Mouse (Mus musculus) adrenal gland, postnatal 10 days (tissue): ENCODE results near the gene Elk3. TPM values are rescaled to one million over a fixed set of nuclear protein-coding genes. Genes with fewer than 3 reads are reported as not detected.

Experiments used
- DNase-seq: peaks from one replicate; pipeline ENCODE4 v3.0.0; 2021; ENCODE audit warnings: mixed read lengths
- total RNA-seq, 2 experiments: library from RNA; stranded (reverse); gene quantifications; 2 replicates each; pipeline ENCODE4 v1.2.3; 2021

Gene Elk3
- total RNA-seq, 2 experiments from 2014 or later: 58.4 to 70.4 TPM

DNA sequence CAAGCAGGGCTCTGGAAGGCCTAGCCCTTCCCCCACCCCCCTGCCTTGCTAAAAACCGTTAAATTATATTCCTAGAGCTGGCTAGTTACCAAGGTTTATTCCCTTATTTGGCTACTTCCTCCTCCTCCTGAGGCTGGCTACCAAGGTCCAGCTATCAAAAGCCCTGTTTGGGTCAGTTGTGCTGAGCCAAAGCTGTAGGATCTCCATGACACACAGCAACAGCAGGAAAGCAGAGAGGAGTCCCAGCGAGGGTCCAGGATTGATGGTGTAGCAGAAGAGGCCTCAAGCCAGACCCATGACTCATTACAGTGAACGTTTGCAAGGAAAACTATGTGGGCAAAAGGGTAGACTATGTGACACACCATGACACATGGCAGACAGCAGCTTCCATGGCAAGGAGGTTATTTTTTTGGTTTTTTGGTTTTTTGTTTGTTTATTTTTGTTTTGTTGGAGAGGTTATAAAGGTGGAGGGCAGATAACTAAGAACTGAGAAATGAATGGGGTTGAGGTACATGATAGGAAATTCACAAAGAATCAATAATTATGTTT is 21.4 kb upstream of the Elk3 start:
- DNase-seq: no peak

GRCm38 (mm10) chr10:93331543-93331942 is 20.6 kb upstream of the Elk3 start:
- peak; percentile 45 for DNase-seq

DNA sequence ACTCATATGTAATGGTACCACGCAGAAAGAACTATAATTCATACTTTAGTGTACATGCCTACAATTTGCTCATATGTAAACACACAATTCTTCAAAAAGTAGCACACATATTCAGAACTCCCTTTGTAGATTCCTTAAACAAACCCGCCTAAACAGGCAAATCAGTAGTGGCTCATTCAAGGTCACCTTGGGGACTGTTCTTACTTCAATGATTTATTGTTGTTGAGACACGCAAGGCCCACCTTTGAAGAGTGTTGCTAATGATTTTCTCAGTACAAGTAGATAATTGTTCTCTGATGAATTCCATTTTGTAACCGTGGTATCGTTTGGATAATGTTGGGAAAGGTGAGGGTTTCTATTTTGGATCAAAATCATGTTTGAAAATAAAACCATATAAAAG is 17.4 kb upstream of the Elk3 start:
- no peak for DNase-seq

- DNase-seq: no peak
Measured at GRCm38 (mm10) chr10:93327187-93327586, 16.3 kb upstream of the Elk3 start.

DNA sequence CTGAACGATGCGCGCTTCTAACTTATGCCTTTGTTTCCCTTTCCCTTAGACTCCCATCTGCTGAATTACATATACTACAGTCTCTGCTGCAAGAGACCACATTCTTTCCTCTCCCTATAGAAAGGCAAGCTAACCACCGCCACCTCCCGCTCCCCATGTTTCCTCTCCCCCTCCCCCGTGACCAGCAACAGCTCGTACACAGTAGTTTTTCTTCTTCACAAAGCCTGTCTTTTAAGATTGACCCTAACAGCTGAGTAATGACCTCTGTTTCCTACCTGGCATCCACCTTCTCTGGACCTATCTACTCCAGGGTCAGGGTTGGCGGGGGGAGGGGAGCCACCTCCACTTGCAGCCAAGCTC is 15.8 kb upstream of the Elk3 start:
- no peak for DNase-seq

- DNase-seq: peak; percentile 55
Measured at GRCm38 (mm10) chr10:93325804-93326740, 15.1 kb upstream of the Elk3 start.

GRCm38 (mm10) chr10:93325369-93325768 is 14.4 kb upstream of the Elk3 start:
- DNase-seq: no peak

DNA sequence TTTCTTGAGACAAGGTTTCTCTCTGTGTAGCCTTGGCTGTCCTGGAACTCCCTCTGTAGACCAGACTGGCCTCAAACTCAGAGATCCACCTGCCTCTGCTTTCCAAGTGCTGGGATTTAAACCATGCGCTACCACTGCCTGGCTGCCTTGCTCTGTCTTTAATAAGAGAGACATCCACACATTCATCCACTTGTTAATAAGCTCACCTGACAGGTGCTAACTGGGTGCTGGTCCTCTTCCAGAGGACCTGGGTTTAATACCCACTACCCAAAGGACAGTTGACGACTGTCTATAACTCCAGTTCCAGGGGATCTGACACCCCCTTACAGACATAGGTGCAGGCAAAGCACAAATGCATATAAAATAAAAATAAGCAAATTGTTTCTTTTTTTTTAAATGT is 13.5 kb upstream of the Elk3 start:
- DNase-seq: no peak

DNA sequence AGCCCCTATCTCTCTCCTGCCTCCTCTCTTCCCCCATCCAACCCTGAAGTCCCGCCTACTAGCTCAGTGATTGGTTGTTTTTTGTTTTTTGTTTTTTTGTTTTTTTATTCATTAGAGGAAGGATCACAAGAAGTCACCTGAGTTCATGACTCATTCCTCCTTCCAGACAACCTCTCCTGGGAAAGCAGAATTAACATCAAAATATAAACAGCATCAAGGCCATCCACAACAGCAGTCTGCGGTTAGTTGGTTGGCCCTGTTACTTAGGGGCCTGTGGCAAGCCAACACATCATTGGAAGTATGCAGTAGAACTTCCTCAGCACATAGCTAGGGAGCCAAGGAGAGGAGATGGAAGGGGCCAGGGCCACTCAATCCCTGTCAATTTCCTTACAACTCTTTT is 12.7 kb upstream of the Elk3 start:
- DNase-seq: no peak

GRCm38 (mm10) chr10:93321763-93322162 is 10.8 kb upstream of the Elk3 start:
- no peak for DNase-seq

DNA sequence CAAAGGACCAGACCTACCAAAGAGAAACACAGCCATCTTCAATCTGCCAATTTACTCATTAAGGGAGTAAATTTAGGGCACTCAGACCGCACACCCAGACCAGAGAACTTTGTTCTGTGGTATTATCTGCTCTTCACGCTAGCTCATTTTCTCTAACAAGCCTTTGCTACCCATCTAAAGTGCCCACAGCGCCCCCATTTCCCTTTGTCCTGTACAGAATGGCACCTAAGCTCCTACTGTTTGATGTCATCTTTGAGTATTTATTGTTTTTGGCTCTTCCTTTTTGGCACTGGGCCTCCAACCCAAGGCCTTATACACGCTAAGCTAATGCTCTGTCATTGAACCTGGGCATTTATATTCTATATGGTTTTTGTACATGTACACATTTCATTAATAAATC is 9.2 kb upstream of the Elk3 start:
- no peak for DNase-seq

DNA sequence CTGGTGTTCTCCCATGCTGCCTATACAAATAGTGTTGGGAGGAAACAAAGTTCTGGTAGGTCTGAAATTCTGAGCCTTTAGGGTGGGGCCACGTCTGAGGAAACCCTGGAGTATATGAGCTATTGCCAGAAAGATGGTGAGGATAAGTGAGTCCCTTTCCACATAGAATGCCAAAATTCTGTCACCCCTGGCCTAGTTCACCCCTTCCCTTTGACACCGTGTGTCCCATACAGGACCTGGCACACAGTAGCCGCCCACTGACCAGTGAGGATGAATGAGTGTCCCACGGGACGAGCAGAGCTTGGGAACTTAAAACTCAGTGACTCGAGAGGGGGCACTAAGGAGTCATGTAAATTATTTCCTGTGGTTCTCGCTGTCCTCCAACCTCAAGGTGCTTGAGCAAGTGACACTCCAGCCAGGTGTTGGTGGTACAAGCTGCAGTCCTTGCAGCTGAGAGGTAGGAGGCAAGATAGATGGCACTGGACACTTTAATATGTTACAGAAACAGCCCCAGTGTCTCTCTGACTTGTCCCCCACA is 8.7 kb upstream of the Elk3 start:
- DNase-seq: no peak

DNA sequence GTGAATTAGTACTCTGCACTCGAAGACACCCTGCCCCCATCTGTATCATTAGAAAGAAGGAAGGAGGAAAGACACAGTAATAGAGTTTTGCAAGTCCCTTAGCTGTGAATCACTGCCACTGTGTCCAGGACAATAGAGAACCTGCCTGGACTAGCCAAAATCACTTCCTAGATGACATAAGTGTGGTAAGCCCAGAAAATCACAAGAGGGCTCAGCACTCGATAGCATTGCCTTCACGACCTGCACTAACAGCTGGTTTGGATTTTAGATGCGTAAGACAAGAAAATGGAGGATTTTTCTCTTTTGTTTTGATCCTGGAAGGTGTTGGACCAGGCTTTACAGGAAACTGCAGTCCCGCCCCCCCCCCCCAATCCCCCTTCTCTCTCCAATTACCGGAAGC is 6.0 kb upstream of the Elk3 start:
- no peak for DNase-seq

DNA sequence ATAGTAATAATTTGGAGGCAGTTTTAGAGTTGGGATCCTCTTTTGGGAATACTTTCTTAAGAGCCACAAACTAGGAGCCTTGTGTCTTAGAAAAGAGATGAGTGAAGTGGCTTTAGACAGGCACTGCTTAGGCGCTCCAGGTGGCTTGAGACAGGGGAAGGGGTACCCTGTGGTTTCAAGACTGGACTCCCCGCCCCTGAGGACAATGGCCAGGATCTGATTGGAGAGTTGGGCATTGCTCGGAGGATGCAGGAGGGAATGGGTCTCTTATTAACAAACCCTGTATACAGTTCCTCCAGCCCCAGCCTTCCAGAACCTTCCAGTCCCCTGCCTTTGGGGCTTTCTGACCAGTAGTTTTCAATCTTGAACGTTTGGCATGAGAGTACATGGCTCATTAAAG is 641 bp upstream of the Elk3 start:
- no peak for DNase-seq

DNA sequence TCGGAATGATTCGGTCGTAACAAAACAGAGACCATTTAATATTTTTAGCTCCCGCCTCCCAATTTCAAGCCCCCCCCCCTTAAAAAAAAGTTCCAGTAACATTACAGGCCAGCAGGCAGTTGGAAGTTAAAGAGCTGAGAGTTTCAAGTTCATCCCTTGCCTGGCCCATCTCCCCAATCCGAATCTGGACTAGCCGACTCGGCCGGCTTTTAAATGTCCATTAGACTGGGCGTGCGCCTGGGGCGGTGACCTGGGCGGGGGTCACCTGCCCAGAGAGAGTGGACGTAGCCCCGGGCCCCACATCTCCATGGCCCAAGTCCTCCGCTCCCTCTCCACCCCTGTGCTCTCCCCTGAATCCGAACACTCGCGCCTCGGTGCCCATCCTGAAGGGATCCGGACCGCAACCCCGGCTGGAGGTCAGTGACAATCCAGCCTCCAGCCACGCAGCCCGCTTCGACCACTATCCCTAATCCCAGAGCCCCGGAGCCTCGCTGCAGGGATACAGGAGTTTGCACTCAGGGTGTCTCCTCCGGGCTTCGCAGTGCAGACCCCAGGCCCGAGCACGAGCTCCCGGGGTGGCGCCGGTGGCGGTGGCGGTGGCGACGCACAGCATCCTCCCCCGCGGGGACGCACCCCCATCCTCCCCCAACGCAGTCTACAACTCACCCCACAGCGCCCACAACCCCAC is 857 bp downstream of the Elk3 start:
- peak; percentile 49 for DNase-seq

DNA sequence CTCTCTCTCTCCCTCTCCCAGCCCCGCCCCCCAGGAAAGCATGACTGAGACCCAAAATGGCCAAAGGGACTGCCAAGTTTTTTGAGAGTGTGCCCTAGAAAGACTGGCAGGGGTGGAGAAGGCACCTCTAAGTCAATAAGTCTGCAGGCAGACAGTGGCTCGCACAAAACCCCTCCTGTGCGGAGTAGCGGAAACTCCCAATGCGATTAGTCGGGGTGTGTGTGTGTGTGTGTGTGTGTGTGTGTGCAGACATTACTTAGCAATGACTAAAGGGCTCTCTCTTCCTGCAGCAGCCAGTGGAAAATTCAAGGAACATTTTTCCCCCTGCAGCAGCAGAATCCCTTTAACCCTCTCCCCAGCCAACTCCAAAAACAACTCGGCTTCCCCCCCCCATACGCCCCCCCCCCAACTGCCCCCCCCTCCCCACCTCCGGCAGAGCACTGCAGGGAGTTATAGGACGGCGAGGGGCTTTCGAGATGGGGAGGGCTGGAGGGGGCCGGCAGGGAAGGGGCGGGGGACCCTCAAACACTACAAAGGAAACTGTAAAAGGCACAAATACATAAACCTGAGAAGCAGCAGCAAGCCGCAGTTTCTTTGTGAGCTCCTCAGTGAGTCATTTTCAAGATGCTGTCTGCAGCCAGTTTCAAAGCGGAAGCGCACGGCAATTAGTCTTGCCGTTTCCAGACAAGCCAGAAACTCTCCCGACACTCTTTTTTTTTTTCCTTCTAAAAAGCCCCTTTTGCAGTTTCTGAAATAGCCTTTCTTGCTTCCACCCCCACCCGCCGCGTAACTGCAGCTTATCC is 1.6 kb downstream of the Elk3 start:
- peak; percentile 71 for DNase-seq

DNA sequence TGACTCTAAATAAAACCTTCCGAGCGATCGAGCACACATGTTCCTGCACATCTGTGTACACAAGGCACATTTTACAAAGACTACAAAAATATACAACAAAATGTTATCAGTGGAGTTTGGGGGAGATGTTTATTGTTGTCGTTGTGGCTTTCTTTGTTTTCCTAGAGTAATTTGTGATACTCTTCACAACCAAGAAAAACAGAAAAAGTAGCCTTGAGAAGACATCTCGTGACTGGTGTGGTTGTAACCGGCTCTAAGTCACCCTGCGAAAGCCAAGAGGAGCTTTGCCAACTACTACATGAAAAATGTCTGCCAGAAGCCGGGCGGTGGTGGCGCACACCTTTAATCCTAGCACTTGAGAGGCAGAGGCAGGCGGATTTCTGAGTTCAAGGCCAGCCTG is 4.6 kb downstream of the Elk3 start:
- DNase-seq: no peak

- DNase-seq: no peak
Measured at GRCm38 (mm10) chr10:93305946-93306345, 5.0 kb downstream of the Elk3 start.

DNA sequence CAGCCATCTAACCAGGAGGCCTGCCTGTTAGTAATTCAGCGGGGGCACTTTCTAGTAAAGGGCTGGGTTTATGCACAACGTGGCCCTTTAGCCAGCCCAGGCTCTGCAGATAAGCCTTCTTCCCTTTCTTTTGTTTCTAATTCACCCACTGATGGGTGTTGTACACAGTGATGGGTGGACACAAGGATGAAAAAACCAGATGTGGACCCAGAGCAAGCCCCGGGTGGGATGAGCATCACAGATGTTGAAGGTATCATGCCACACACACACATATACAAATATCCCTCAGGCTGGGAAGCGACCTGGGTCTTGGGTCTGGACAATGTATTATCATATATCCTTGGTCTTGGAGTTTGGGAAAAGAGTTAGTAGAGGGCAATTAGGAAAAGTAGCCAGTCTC is 7.7 kb downstream of the Elk3 start:
- DNase-seq: no peak

DNA sequence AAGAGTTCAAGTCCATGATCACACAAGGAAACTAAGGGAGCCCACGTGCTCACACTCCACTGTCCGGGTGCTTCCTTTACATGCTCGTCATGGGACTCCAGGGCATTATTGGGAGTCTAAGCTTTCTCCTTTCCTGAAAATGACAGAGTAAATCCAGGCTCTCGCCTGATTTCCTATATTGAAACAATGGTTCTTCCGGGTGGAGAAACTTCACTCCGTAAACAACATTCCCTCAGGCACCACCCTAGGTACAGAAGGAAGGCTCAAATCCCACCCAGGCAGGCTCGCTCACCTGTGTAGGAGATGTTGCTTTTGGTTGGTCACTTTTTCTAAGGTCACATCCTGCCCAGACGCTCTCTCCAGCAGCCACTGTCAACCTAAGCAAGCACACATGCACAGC is 9.1 kb downstream of the Elk3 start:
- DNase-seq: no peak

- no peak for DNase-seq
Measured at GRCm38 (mm10) chr10:93298208-93298607, 12.7 kb downstream of the Elk3 start.

- no peak for DNase-seq
Measured at GRCm38 (mm10) chr10:93297774-93298173, 13.2 kb downstream of the Elk3 start.
